Mouse (Mus musculus): Measurements from ENCODE around the gene Garnl3.
"Not testable (repeated sequence)": the region's sequence is repeated elsewhere in the genome, so short reads cannot be mapped to it uniquely, and the experiment has no call there.

The Garnl3 gene

DNA sequence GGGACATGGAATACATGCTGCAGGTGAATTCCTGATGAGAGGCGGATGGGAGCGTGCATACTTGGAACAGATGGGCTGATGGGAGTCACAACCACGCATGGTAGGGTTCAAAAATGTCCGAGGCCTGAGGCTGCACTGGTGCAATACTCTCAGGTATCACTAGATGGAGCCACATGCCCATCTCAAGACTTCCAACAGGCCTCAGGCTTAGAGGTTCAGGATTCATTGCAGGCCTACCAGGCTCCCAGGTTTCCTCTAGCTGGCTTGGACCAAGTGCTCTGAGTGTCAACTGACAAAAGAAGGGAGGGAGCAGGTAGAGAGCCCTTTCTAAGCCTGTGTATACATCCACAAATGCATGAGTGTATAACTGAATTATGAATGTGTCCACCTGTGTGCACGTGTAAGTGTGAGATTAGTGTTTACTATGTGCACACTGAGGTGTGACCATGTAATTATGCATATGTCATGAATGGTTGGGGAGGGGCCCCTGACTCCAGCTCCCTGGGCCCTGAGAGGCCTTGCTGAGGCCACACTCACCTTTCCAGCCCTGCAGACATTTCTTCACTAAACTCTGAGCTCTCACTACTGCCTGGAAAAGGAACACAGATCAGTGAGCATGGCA, 23.4 kb upstream of the Garnl3 start:
- DNase-seq (ENCODE audit: low spot score), result peak; percentile 90

GRCm38 (mm10) chr2:33146994-33147393, 15.5 kb upstream of the Garnl3 start:
- DNase-seq (ENCODE audit: low spot score), result no peak

DNA sequence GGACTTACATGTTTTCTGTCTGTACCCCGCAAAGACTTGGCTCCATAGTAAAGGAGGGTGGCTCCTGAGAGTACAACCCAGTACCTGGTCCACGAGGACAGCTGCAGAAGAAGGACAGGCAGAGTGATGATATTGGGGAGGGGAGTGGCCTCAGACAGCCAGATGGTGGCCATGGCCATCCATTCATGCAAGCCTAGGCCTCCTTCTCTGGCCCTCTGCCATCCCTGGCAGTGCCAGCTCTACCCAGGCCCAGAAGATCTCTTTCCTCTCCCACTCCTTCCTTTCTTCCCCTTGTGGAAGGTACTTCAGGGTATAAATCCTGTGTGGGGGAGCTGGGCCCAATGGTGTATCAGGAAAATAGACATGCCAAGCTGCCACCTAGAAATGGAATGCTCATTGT, 11.8 kb upstream of the Garnl3 start:
- DNase-seq (ENCODE audit: low spot score), result no peak

GRCm38 (mm10) chr2:33138491-33138890, 7.0 kb upstream of the Garnl3 start:
- DNase-seq (ENCODE audit: low spot score), result no peak

DNA sequence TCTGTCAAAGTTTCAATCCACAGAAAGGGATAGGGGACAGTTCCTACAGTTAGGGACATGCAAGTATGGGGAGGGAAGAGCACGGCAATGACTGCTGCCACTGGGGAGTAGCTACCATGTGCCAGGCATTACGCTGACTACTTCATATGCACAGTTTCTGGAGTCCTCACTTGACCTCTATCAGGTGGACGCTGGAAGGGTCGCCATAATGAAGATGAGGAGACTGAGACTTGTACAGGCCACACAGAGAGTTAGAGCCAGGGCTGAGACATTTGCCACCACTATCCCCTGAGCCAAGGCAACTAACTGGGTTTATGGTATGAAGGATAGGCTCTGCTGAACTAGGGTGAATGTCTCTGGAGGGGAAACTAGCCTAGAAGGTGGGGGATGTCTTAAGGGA, 6.3 kb upstream of the Garnl3 start:
- DNase-seq (ENCODE audit: low spot score), result no peak

GRCm38 (mm10) chr2:33137244-33137643, 5.8 kb upstream of the Garnl3 start:
- no peak for DNase-seq (ENCODE audit: low spot score)

- DNase-seq (ENCODE audit: low spot score), result no peak
Measured at GRCm38 (mm10) chr2:33136366-33136765, 4.9 kb upstream of the Garnl3 start.

DNA sequence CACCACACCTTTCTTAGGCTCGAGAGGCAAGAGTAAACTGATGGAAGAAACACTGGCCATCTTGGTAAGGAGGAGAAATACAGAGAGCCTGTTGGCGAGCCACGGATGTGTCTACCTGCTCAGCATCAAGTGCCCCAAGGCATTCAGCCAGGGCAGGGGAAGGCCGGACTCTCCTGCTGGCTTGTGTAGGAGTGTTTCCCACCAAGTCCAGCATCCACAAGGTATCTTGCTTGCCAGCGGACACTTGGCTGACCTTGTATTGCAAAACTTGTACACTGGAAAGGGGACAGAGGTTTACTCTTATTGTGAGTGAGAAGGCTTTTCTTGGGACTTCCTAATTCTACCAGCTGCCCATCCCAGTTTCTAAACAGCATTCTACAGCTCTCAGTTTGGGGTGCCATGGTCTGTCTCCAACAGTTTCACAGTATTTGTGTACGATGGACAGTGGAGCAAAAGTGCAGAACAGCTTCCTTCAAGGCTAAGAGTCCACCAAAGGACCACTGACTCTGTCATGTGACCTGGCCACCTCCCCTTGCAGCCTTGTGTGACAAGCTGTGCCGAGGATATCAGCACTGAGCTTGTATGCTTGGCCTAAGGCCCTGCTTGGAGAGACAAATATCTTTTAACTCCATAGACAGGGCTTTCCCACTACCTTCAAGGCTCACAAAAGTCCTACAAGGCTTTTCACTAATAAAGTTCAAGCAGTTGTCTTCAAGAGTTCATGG, 3.5 kb upstream of the Garnl3 start:
- DNase-seq (ENCODE audit: low spot score), result no peak

- no peak for DNase-seq (ENCODE audit: low spot score)
Measured at GRCm38 (mm10) chr2:33132306-33132705, 852 bp upstream of the Garnl3 start.

- peak; percentile 99 for DNase-seq (ENCODE audit: low spot score)
Measured at GRCm38 (mm10) chr2:33130526-33131483, 649 bp downstream of the Garnl3 start.

DNA sequence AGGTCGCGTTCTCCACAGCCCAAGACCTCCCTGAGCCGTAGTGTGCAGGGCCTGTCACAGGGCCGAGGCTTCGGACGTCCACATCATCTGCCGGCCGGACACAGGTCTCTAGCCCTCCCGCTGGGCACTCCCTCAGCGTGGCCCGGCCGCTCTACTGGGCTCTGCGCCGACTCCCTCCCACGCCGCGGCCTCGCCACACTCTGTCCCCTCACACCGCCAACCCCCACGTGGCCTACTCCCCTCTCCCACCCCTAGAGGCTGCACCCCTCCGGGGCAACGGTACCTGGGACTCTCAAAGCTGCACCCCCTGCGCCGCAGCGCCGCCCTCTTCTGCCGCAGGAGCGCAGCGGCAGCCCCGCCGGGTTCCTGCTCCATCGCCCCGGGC, 1.3 kb downstream of the Garnl3 start:
- DNase-seq (ENCODE audit: low spot score), result no peak

DNA sequence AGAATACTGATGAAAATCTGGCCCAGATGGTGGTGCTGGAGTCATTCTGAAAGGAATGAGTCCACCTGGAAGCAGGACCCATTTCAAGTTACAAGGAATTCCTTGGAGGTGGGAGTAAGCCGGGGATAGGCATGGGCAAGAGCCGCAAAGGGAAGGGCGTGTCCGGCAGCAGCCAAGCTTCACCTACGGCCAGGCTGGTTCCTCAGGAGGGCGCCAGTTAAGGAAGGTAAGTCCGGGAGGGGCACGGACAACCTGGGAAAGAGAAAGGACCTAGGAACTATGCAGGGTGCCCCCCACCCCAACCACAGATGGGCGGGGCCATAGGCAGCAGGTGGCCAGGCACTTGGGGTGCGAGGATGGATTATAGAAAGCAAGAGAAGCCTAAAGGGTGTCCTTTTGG, 1.8 kb downstream of the Garnl3 start:
- DNase-seq (ENCODE audit: low spot score), result no peak

DNA sequence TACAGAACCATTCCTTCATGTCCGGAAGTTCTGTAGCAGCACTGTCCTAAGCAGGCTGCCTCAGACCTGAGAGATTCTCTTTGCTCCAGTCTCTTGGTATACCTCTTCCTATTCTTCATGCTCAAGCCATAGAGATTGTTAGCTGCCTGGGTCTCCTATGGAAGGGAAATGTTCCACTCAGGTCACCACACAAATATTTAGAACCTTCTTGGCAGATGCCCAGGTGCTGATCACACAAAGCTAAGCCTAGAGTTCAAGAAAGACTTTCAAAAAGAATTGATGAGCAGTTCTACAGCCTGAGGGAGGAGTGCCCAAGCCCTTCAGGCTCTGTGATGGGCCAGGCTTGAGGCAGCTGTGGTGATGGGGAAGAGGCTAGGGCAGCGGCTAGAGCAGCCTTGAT, 2.4 kb downstream of the Garnl3 start:
- no peak for DNase-seq (ENCODE audit: low spot score)

- DNase-seq (ENCODE audit: low spot score), result no peak
Measured at GRCm38 (mm10) chr2:33127271-33127670, 4.2 kb downstream of the Garnl3 start.

GRCm38 (mm10) chr2:33122856-33123255, 8.6 kb downstream of the Garnl3 start:
- no peak for DNase-seq (ENCODE audit: low spot score)

GRCm38 (mm10) chr2:33100536-33100935, 30.9 kb downstream of the Garnl3 start:
- no peak for DNase-seq (ENCODE audit: low spot score)

DNA sequence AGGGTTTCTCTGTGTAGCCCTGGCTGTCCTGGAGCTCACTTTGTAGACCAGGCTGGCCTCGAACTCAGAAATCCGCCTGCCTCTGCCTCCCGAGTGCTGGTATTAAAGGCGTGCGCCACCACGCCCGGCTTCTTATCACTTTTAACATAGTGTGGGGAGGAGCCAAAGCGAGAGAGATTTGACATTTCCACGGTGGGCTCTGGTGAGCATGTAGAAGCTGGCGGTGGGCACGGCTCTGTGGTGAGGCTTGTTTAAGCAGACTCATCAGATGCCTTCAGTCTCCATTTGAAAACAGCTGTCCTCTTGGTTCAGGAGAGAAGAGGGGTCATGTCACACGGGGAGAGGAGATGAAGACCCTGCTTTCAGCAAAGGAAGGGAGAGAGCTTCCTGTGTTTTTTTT, 34.1 kb downstream of the Garnl3 start:
- not testable (repeated sequence) for DNase-seq (ENCODE audit: low spot score)

DNA sequence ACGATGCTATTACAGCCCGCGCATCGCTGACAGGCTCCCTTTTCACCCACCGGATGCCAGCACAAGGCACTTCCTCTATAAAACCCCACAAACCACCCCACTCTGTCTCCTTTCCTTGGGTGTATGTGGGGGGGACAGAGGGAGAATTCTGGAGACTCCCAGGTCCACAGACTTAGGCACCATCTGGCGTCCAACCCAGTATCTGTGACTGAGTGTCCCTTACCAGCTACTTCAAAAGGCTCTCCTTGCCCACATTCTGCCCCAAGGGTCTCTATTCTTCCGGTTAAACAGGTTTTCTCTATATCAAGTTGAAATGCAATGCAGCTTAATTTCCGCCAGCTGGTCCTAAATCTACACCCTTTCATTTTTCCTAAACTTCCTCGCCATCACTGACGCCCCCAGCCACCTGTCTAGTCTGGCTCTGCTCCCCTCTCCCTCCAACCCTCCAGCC, 36.2 kb downstream of the Garnl3 start:
- DNase-seq (ENCODE audit: low spot score), result no peak

DNA sequence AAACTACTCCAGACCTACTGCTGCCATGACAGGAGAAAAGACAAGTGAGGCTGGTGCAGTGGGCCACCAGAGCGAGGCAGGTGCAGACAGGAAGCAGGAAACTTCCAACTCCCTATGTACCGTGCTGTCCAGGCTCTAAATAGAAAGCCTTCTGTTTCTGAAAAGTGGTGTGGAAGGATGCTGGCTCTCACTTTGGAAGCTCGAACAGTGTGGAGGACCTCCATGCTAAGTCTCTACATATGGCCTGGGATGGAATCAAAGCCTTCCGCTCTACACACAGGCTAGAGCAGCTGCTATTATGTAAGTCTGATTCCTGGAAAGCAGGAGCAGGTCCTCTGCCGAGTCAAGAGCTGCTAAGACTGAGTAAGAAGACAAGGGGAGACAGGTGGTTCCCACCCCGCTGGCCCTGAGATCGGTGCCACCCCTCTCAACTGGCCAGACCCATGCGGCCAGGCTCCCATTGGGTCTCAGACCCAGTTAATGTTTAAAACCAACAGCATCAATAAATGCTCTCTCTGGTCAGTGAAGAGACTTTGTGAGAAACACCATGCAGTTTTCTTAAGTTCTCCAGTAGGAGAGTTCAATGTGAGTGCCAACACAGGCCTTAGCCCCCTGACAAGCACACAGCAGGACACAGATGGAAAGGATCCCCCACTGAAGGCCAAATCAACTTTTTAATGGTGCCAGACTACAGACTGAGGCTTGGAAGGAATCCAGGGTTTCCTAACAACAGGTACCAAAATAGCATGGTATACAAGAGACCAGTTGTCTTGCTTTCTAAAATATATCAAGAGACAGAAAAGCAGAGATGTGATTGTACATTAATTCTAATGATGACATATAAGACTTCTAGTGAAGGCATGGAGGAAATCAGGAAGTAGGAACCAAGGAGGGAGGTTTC, 40.6 kb downstream of the Garnl3 start:
- DNase-seq (ENCODE audit: low spot score), result no peak

DNA sequence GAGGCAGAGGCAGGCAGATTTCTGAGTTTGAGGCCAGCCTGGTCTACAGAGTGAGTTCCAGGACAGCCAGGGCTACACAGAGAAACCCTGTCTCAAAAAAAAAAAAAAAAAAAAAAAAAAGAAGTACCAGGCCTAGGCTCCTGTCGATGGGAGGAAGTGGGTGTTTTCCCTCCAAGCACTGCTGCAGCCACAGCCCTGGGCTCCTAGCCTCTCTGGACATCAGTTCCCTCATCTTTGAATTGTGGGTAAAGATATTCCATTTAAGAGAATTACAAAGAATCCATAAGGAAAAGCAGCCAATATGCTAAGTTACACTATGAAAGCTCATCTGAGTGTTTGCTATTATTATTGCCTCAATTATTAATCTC, 41.4 kb downstream of the Garnl3 start:
- not testable (repeated sequence) for DNase-seq (ENCODE audit: low spot score)

DNA sequence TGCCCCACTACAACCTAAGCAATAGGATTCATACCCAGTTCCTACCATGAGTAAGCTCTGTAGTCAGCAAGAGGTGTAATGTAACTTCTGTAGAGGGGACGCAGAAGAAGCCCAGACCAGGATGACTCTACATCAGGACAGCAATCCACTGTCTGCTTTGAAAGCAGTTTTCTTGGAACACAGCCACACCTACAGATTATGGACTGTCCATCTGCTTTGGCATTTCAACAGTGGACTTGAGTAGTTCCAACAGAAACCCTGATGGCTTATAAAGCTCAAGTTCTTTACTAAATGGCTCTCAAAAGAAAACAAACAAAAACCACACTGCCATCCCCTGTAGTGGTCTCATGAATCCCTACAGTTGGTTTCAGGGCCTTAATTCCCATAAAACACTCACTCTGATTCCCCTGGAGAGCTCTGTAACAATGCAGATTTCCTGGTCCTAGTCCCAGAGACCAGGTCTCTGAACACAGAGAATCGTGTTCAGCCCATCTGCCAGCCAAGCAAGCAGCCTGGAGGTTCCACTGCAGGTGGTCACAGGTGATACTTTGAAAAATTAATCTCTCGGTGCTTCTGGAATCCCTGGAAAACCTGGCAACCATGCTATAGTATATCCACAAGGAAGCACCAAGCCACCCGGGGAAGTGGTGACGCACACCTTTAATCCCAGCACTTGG, 42.0 kb downstream of the Garnl3 start:
- DNase-seq (ENCODE audit: low spot score), result no peak
